Mouse (Mus musculus) ES-E14 (cell line): ENCODE results near the gene Slc4a4. TPM values are rescaled to one million over a fixed set of nuclear protein-coding genes. Genes with fewer than 3 reads are reported as not detected.

Experiments
- DNase-seq: peaks from one replicate; pipeline ENCODE4 v3.0.0-alpha.2; 2013; ENCODE audit warnings: low read depth, low spot score
- H3K27ac ChIP-seq: 2 replicates; pipeline ENCODE4 v1.5.1; 2012; ENCODE audit warnings: low read depth, mild to moderate bottlenecking, low read length, moderate library complexity, mixed read lengths; ENCODE audit not compliant: poor library complexity, insufficient read depth, severe bottlenecking
- H3K36me3 ChIP-seq: 2 replicates; pipeline ENCODE4 v1.6.1; 2012; ENCODE audit warnings: mild to moderate bottlenecking, low read length, moderate library complexity, mixed read lengths; ENCODE audit not compliant: control insufficient read depth, poor library complexity, insufficient read depth, severe bottlenecking
- H3K4me1 ChIP-seq, 2 experiments: fragments of 150-350 bp in 1 of 2; sonication (generic) in 1 of 2; 2 replicates each; pipeline ENCODE4 v1.6.1; 2012; ENCODE audit warnings: low read length in 2 of 2, mild to moderate bottlenecking in 1 of 2, mixed read lengths in 1 of 2; ENCODE audit not compliant: control insufficient read depth in 2 of 2, insufficient read depth in 2 of 2, poor library complexity in 1 of 2
- H3K4me3 ChIP-seq, 2 experiments: fragments of 150-350 bp in 1 of 2; sonication (generic) in 1 of 2; 2 replicates each; pipeline ENCODE4 v1.5.1; 2012; ENCODE audit warnings: low read length in 2 of 2, low read depth in 1 of 2, mild to moderate bottlenecking in 1 of 2, mixed read lengths in 1 of 2; ENCODE audit not compliant: insufficient read depth in 1 of 2, poor library complexity in 1 of 2, severe bottlenecking in 1 of 2
- H3K9ac ChIP-seq: 2 replicates; pipeline ENCODE4 v1.6.1; 2012; ENCODE audit warnings: low read depth, mild to moderate bottlenecking, low read length, mixed read lengths; ENCODE audit not compliant: poor library complexity, insufficient read depth, severe bottlenecking
- H3K9me3 ChIP-seq: fragments of 150-350 bp; sonication (generic); 2 replicates; pipeline ENCODE4 v1.6.1; 2012; ENCODE audit warnings: low read depth, mild to moderate bottlenecking, low read length; ENCODE audit not compliant: control insufficient read depth, insufficient read depth
- CHD2 ChIP-seq: IDR thresholded peaks from 2 replicates; pipeline ENCODE4 v1.6.1; 2014; ENCODE audit warnings: mild to moderate bottlenecking, low read depth, low read length, inconsistent platforms
- HCFC1 ChIP-seq: IDR thresholded peaks from 2 replicates; pipeline ENCODE4 v1.6.1; 2012; ENCODE audit warnings: low read length, inconsistent platforms, borderline replicate concordance; ENCODE audit not compliant: insufficient read depth
- MAFK ChIP-seq: IDR thresholded peaks from 2 replicates; pipeline ENCODE4 v1.6.1; 2014; ENCODE audit warnings: mild to moderate bottlenecking, low read depth, low read length, inconsistent platforms; ENCODE audit not compliant: insufficient read depth
- ZC3H11A ChIP-seq: IDR thresholded peaks from 2 replicates; pipeline ENCODE4 v1.6.1; 2012; ENCODE audit warnings: low read depth, mild to moderate bottlenecking, inconsistent platforms, low read length, borderline replicate concordance
- ZNF384 ChIP-seq: IDR thresholded peaks from 2 replicates; pipeline ENCODE4 v1.6.1; 2012; ENCODE audit warnings: low read depth, low read length, inconsistent platforms
- in situ Hi-C, 2 experiments: fragments of 600-800 bp; cut with MboI; formaldehyde crosslinking; loops; one replicate each; pipeline ENCODE4 v1.15.1; 2025; ENCODE audit warnings: low sequenced_read_pairs in 2 of 2, inconsistent platforms in 1 of 2; ENCODE audit not compliant: unreplicated experiment in 2 of 2
- total RNA-seq: library from RNA; depleted of rRNA; stranded (reverse); fragments of 300-350 nt; gene quantifications from 2 replicates; pipeline ENCODE4 v1.2.3, GENCODE M21; 2012

The Slc4a4 gene
- total RNA-seq, 1 experiment = 2.5 TPM

DNA sequence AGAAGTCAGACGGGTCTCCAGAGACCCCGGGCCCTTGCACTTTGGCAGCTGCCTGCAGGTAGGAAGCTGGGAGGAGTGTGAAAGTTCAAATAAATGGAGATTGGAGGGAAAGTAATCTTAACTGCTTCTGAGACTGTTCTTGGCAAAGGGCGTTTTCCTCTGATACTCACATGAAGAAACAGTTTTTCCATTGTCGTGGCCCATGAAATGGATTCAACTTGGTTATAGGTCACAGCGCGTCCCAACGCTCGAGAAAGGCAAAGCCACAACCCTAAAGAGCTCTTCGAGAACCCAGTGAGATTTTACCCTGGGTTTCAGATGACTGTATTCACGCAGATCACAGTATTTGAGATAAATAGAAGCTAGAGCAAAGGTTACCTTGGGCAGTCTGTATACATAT lies 31.0 kb downstream of the Slc4a4 start:
- TF ChIP-seq HCFC1 = no peak
- TF ChIP-seq CHD2 = no peak
- no peak for TF ChIP-seq MAFK
- no peak for TF ChIP-seq ZNF384
- no peaks in the 10 kb centered on the region for H3K4me1 ChIP-seq
- in situ Hi-C loops = no loop called here

DNA sequence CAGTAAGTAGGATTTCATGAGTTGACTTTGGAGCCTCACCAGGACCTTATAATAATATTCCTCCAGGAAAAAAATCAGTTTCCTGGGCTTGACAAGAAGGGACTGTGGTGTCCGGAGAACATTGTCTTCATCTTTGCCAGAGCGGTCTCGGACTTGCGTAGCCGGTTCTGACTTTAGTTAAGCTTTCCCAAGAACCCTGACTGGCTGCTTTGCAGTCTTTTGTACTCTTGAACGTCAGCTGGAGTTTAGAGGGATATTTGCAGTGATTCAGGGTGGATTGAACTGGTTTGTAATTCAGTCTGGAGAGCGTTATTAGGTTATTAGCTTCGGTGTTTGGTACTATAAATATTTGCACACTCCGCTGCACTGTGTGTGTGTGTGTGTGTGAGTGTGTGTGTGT lies 31.9 kb downstream of the Slc4a4 start:
- H3K9ac ChIP-seq = no peak overlapping the region
- no peak overlapping the region for H3K4me3 ChIP-seq
- H3K9me3 ChIP-seq = no peaks in the 10 kb centered on the region
- no peak for DNase-seq
- TF ChIP-seq HCFC1 = no peak
- TF ChIP-seq CHD2 = no peak
- TF ChIP-seq ZC3H11A = no peak
- TF ChIP-seq MAFK = no peak
- no peaks in the 10 kb centered on the region for H3K36me3 ChIP-seq
- in situ Hi-C loops = no loop called here
- no peak overlapping the region for H3K27ac ChIP-seq
- no peaks in the 10 kb centered on the region for H3K4me1 ChIP-seq

More for the DNA sequence above, 31.0 kb downstream of the Slc4a4 start:
- H3K36me3 ChIP-seq = no peaks in the 10 kb centered on the region
- DNase-seq = no peak
- H3K9me3 ChIP-seq = no peaks in the 10 kb centered on the region
- no peak overlapping the region for H3K9ac ChIP-seq
- no peak overlapping the region for H3K27ac ChIP-seq
- no peak overlapping the region for H3K4me3 ChIP-seq

DNA sequence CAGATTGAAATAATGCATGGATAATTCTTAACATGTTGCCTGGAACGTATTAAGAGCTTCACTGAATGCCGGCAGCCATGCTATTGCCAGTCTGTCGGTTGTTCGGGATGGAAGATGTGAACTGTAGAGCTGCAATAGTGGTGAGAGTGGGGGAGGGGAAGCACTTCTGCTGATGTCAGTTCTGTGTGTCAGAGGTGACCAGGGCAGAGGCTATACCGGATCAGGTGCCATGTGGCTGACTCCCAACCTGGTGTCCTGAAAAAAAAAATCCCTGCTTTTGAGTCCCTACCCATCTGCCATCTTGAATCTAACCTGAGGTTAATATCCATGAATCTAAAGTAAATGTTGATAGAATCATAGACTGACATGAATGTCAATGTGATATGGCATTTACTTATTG lies 39.0 kb downstream of the Slc4a4 start:
- H3K9me3 ChIP-seq = no peaks in the 10 kb centered on the region
- DNase-seq = no peak
- no peaks in the 10 kb centered on the region for H3K36me3 ChIP-seq
- H3K4me1 ChIP-seq = no peaks in the 10 kb centered on the region
- H3K27ac ChIP-seq = no peak overlapping the region
- in situ Hi-C loops = no loop called here
- TF ChIP-seq ZNF384 = no peak
- no peak for TF ChIP-seq MAFK
- TF ChIP-seq CHD2 = no peak
- no peak for TF ChIP-seq HCFC1
- TF ChIP-seq ZC3H11A = no peak
- H3K4me3 ChIP-seq = no peak overlapping the region
- no peak overlapping the region for H3K9ac ChIP-seq

GRCm38 (mm10) chr5:88928201-88928916 lies 41.7 kb downstream of the Slc4a4 start:
- no peaks in the 10 kb centered on the region for H3K9me3 ChIP-seq
- TF ChIP-seq ZC3H11A = no peak
- no peak for TF ChIP-seq CHD2
- no peak for TF ChIP-seq MAFK
- no peak for TF ChIP-seq ZNF384
- no peak for TF ChIP-seq HCFC1
- H3K36me3 ChIP-seq = no peaks in the 10 kb centered on the region
- H3K27ac ChIP-seq = no peak overlapping the region
- H3K9ac ChIP-seq = no peak overlapping the region
- H3K4me3 ChIP-seq = no peak overlapping the region
- H3K4me1 ChIP-seq = no peaks in the 10 kb centered on the region
- in situ Hi-C loops = no loop called here
- no peak for DNase-seq

GRCm38 (mm10) chr5:88929392-88930094 lies 42.9 kb downstream of the Slc4a4 start:
- in situ Hi-C loops = no loop called here
- TF ChIP-seq CHD2 = no peak
- TF ChIP-seq ZC3H11A = no peak
- TF ChIP-seq HCFC1 = no peak
- no peak for TF ChIP-seq MAFK
- TF ChIP-seq ZNF384 = no peak
- Histone ChIP-seq H3K9ac (no peak overlapping the region), H3K27ac (no peak overlapping the region), H3K4me1 (no peaks in the 10 kb centered on the region), H3K4me3 (no peak overlapping the region), H3K9me3 (no peaks in the 10 kb centered on the region), H3K36me3 (no peaks in the 10 kb centered on the region)
- DNase-seq = no peak
